Mouse (Mus musculus) embryonic facial prominence, embryonic 13.5 days (tissue): ENCODE measurements at regions not wholly inside any gene's neighbourhood (a gene's known extent, or its start where the extent isn't known, plus 50 kb on each side); places are given as distances from the start of the nearest gene placed in this dataset.

ENCODE experiments used
- ATAC-seq: fragments of 200-750 bp; cut with Nextera tagmentation; 2 replicates; pipeline ENCODE4 v1.8.0; 2017; ENCODE audit warnings: low read depth; ENCODE audit not compliant: insufficient number of reproducible peaks, insufficient read depth, low FRiP score, low TSS enrichment
- H3K27ac ChIP-seq: fragments of 300-500 bp; sonication (generic); 2 replicates; pipeline ENCODE4 v1.5.1; 2015; ENCODE audit warnings: moderate library complexity, mild to moderate bottlenecking, inconsistent platforms
- H3K27me3 ChIP-seq: fragments of 300-500 bp; sonication (generic); 2 replicates; pipeline ENCODE4 v1.6.1; 2015; ENCODE audit warnings: mild to moderate bottlenecking, inconsistent platforms
- H3K36me3 ChIP-seq: fragments of 300-500 bp; sonication (generic); 2 replicates; pipeline ENCODE4 v1.6.1; 2015; ENCODE audit warnings: mild to moderate bottlenecking, inconsistent platforms
- H3K4me1 ChIP-seq: fragments of 300-500 bp; sonication (generic); 2 replicates; pipeline ENCODE4 v1.6.1; 2015; ENCODE audit warnings: inconsistent platforms
- H3K4me2 ChIP-seq: fragments of 300-500 bp; sonication (generic); 2 replicates; pipeline ENCODE4 v1.6.1; 2015; ENCODE audit warnings: moderate library complexity, mild to moderate bottlenecking, inconsistent platforms
- H3K4me3 ChIP-seq: fragments of 300-500 bp; sonication (generic); 2 replicates; pipeline ENCODE4 v1.5.1; 2015; ENCODE audit warnings: mild to moderate bottlenecking, inconsistent platforms
- H3K9ac ChIP-seq: fragments of 300-500 bp; sonication (generic); 2 replicates; pipeline ENCODE4 v1.6.1; 2015; ENCODE audit warnings: mild to moderate bottlenecking, inconsistent platforms
- H3K9me3 ChIP-seq: fragments of 300-500 bp; sonication (generic); 2 replicates; pipeline ENCODE4 v1.6.1; 2016; ENCODE audit warnings: inconsistent platforms
- WGBS: fragments of 180-500 bp; shearing (Covaris S2); methylation state at CpG from one replicate; pipeline ENCODE4 v1.1.7; 2015; ENCODE audit warnings: mixed read lengths; 5-methylcytosine and 5-hydroxymethylcytosine counted together

- Histone ChIP-seq H3K27me3 (peaks cover 4% of the 10 kb centered on the region; the same call in 1 of the 2 replicates), H3K4me3 (no peak overlapping the region), H3K36me3 (no peaks in the 10 kb centered on the region), H3K9me3 (no peaks in the 10 kb centered on the region), H3K9ac (no peak overlapping the region), H3K27ac (no peak overlapping the region), H3K4me1 (no peaks in the 10 kb centered on the region), H3K4me2 (no peak overlapping the region)
- WGBS: 20% methylated on average over 19 of the region's 19 CpGs
- no peak for ATAC-seq
Measured at GRCm38 (mm10) chr2:147905759-147906740, 140.7 kb downstream of the Foxa2 start.

DNA sequence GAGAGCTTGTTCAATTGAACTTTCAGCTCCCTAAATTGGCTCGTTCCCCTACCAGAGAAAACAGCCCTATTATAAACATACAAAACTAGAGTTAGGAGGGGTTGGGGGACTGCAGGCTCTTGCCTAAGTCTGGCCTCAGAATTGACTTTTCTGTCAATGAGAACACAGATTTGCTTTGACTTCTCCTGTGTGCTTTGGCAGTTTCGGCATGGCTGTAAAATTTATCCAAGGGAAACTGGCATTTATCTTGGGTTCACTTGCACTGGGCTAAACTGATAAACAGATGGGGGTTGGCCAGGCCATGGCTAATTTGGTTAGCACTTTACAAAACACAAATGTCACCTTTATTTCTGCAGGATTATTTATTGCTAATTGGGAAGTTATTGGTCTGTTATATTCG is 141.7 kb downstream of the Foxa2 start:
- WGBS: 42% methylated on average over 3 of the region's 3 CpGs
- H3K36me3 ChIP-seq: no peaks in the 10 kb centered on the region
- H3K4me3 ChIP-seq: no peak overlapping the region
- H3K4me2 ChIP-seq: no peak overlapping the region
- no peak for ATAC-seq
- H3K27ac ChIP-seq: no peak overlapping the region
- H3K9me3 ChIP-seq: no peaks in the 10 kb centered on the region
- no peaks in the 10 kb centered on the region for H3K4me1 ChIP-seq
- H3K9ac ChIP-seq: no peak overlapping the region
- peaks cover 4% of the 10 kb centered on the region; the same call in 1 of the 2 replicates for H3K27me3 ChIP-seq

- no peak overlapping the region for H3K9ac ChIP-seq
- no peak for ATAC-seq
- H3K9me3 ChIP-seq: no peaks in the 10 kb centered on the region
- no peaks in the 10 kb centered on the region for H3K4me1 ChIP-seq
- WGBS: 68% methylated on average over 1 of the region's 1 CpGs
- no peak overlapping the region for H3K27ac ChIP-seq
- no peaks in the 10 kb centered on the region for H3K36me3 ChIP-seq
- no peak overlapping the region for H3K4me2 ChIP-seq
- no peak overlapping the region for H3K4me3 ChIP-seq
- H3K27me3 ChIP-seq: no peaks in the 10 kb centered on the region
Measured at GRCm38 (mm10) chr2:147899236-147899635, 147.5 kb downstream of the Foxa2 start.

DNA sequence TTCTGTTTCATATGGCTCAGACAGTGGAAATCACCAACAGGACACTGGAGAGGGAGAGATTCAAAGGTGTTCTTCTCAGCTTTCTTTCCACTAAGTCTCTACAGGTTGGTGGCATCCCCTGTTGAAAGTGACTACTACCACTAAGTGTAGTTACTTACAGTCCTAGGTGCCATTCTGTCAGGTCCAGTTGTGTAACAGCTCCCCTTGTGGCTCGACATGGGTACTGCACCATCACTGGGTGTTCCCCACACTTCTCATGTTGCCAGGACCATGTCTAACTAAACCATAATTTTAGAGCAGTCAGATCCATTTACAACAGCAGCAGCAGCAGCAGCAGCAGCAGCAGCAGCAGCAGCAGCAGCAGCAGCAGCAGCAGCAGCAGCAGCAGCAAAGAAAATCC is 151.1 kb downstream of the Foxa2 start:
- ATAC-seq: 0 out of 2 replicates have a peak, but pooled peaks have one; percentile 37
- no peaks in the 10 kb centered on the region for H3K4me1 ChIP-seq

GRCm38 (mm10) chr2:147894213-147894612 is 152.6 kb downstream of the Foxa2 start:
- Histone ChIP-seq H3K27me3 (no peaks in the 10 kb centered on the region), H3K4me1 (no peaks in the 10 kb centered on the region), H3K4me2 (no peak overlapping the region), H3K27ac (no peak overlapping the region), H3K4me3 (no peak overlapping the region), H3K9me3 (no peaks in the 10 kb centered on the region), H3K9ac (no peak overlapping the region), H3K36me3 (no peaks in the 10 kb centered on the region)
- ATAC-seq: no peak
- WGBS: 52% methylated on average over 1 of the region's 1 CpGs

More for the DNA sequence above, 151.1 kb downstream of the Foxa2 start:
- no peaks in the 10 kb centered on the region for H3K36me3 ChIP-seq
- 0% methylated on average over 1 of the region's 1 CpGs for WGBS
- H3K9me3 ChIP-seq: no peaks in the 10 kb centered on the region
- H3K4me3 ChIP-seq: no peak overlapping the region
- H3K27ac ChIP-seq: no peak overlapping the region
- H3K4me2 ChIP-seq: no peak overlapping the region
- no peaks in the 10 kb centered on the region for H3K27me3 ChIP-seq
- no peak overlapping the region for H3K9ac ChIP-seq

DNA sequence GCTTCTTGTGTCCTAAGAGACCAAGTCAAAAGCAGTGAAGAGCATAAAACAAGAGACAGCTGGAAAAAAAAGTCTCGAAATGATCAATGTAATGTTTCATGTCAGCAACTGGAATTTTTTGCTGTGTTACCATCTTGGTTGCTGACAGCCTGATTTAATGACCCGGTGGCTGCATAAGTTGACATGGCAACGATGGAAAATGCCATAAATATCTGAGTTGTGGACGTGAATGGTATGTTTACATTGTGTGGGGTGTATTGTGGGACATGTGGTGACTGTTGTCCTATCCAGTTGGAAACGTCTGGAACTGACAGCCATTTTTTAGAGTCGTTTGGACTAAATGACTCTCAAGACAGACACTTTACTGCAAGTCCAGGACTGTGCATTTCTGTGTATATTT is 160.6 kb downstream of the Foxa2 start:
- Histone ChIP-seq H3K27me3 (peaks cover 3% of the 10 kb centered on the region; the same call in 1 of the 2 replicates), H3K4me1 (no peaks in the 10 kb centered on the region; the same call in 1 of the 2 replicates), H3K9me3 (no peaks in the 10 kb centered on the region), H3K4me2 (no peak overlapping the region), H3K9ac (no peak overlapping the region), H3K4me3 (no peak overlapping the region), H3K27ac (no peak overlapping the region), H3K36me3 (no peaks in the 10 kb centered on the region)
- 44% methylated on average over 6 of the region's 6 CpGs for WGBS
- ATAC-seq: no peak

- 18% methylated on average over 13 of the region's 13 CpGs for WGBS
- Histone ChIP-seq H3K4me3 (no peak overlapping the region), H3K27me3 (peaks cover 35% of the 10 kb centered on the region), H3K36me3 (no peaks in the 10 kb centered on the region), H3K27ac (no peak overlapping the region), H3K4me1 (peaks cover 12% of the 10 kb centered on the region), H3K9me3 (no peaks in the 10 kb centered on the region), H3K4me2 (peak overlapping the region; percentile 61; the same call in 1 of the 2 replicates), H3K9ac (no peak overlapping the region)
- no peak for ATAC-seq
Measured at GRCm38 (mm10) chr2:147877907-147878306, 168.9 kb downstream of the Foxa2 start.

DNA sequence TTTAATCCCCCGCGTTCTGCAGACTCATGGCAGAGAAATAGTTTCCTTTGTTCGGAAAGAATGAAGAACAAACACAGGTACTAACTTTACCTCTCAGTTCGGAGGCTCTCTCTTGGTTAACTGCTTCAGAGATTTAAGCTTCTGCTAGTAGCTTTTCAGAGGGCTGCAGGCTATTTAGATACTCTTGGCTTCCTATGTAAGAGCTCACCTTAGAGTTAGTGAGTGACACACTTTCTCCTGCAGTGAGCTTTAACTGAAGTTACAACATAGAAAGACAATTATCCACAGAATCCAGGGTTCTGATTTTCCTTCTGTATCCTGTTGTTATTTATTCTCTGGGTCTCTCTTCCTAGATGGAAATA is 169.2 kb downstream of the Foxa2 start:
- ATAC-seq: no peak
- H3K27me3 ChIP-seq: peaks cover 35% of the 10 kb centered on the region
- H3K9me3 ChIP-seq: no peaks in the 10 kb centered on the region
- H3K27ac ChIP-seq: no peak overlapping the region
- peak overlapping the region; percentile 36 for H3K4me3 ChIP-seq
- H3K36me3 ChIP-seq: no peaks in the 10 kb centered on the region
- 4% methylated on average over 4 of the region's 4 CpGs for WGBS
- peaks cover 12% of the 10 kb centered on the region for H3K4me1 ChIP-seq
- peak overlapping the region; percentile 37; the same call in 1 of the 2 replicates for H3K9ac ChIP-seq
- peak overlapping the region; percentile 61 for H3K4me2 ChIP-seq

GRCm38 (mm10) chr2:147876708-147877542 is 169.8 kb downstream of the Foxa2 start:
- ATAC-seq: no peak
- Histone ChIP-seq H3K36me3 (no peaks in the 10 kb centered on the region), H3K27me3 (peaks cover 35% of the 10 kb centered on the region), H3K4me3 (peak overlapping the region; percentile 36), H3K4me2 (peak overlapping the region; percentile 61), H3K27ac (no peak overlapping the region), H3K9ac (peak overlapping the region; percentile 37), H3K4me1 (peaks cover 12% of the 10 kb centered on the region), H3K9me3 (no peaks in the 10 kb centered on the region)
- 7% methylated on average over 19 of the region's 19 CpGs for WGBS

GRCm38 (mm10) chr2:147872972-147873371 is 173.8 kb downstream of the Foxa2 start:
- 86% methylated on average over 3 of the region's 3 CpGs for WGBS
- no peak for ATAC-seq
- H3K9me3 ChIP-seq: no peaks in the 10 kb centered on the region
- no peaks in the 10 kb centered on the region for H3K36me3 ChIP-seq
- H3K9ac ChIP-seq: no peak overlapping the region
- H3K4me2 ChIP-seq: no peak overlapping the region
- no peak overlapping the region for H3K27ac ChIP-seq
- peaks cover 12% of the 10 kb centered on the region for H3K4me1 ChIP-seq
- peaks cover 22% of the 10 kb centered on the region for H3K27me3 ChIP-seq
- H3K4me3 ChIP-seq: no peak overlapping the region

- WGBS: 69% methylated on average over 6 of the region's 6 CpGs
- H3K9ac ChIP-seq: no peak overlapping the region
- ATAC-seq: no peak
- H3K4me3 ChIP-seq: no peak overlapping the region
- no peaks in the 10 kb centered on the region for H3K9me3 ChIP-seq
- 0 out of 2 replicates have a peak, but pooled peaks cover 6% of the 10 kb centered on the region for H3K27me3 ChIP-seq
- H3K4me2 ChIP-seq: no peak overlapping the region
- H3K27ac ChIP-seq: no peak overlapping the region
- H3K36me3 ChIP-seq: no peaks in the 10 kb centered on the region
- H3K4me1 ChIP-seq: no peaks in the 10 kb centered on the region; the same call in 1 of the 2 replicates
Measured at GRCm38 (mm10) chr2:147851186-147851802, 195.5 kb downstream of the Foxa2 start.
